Mouse (Mus musculus) layer of hippocampus, postnatal 25 days (tissue): ENCODE results near the gene Ctu1. TPM values are rescaled to one million over a fixed set of nuclear protein-coding genes. Genes with fewer than 3 reads are reported as not detected.
"Not testable (repeated sequence)": the region's sequence is repeated elsewhere in the genome, so short reads cannot be mapped to it uniquely, and the experiment has no call there.

Experiments
- DNase-seq, 2 experiments: peaks; one replicate each; pipeline ENCODE4 v3.0.0; 2022; ENCODE audit warnings: mixed read lengths in 2 of 2, low spot score in 1 of 2; ENCODE audit errors: extremely low spot score in 1 of 2
- total RNA-seq, 2 experiments: library from RNA; stranded (reverse); gene quantifications; 2 replicates each; pipeline ENCODE4 v1.2.3; 2021

Gene Ctu1
- total RNA-seq, 2 experiments from 2014 or later, result 8.8 to 11.6 TPM

DNA sequence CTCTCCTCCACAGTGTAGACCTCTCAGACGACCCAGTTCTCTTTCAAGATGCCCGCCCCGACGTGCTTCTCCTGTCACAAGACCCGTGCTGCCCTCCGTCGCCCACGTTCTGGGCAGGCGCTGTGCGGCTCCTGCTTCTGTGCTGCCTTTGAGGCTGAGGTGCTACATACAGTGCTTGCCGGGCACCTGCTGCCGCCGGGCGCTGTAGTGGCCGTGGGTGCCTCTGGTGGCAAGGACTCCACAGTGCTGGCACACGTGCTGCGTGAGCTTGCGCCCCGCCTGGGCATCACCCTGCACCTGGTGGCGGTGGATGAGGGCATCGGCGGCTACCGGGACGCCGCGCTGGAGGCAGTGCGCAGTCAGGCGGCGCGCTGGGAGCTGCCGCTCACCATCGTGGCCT, 3.3 kb downstream of the Ctu1 start:
- no peak for DNase-seq

GRCm38 (mm10) chr7:43678517-43678916, 6.7 kb downstream of the Ctu1 start:
- peak in 1 of 2 experiments; percentile 60 for DNase-seq

DNA sequence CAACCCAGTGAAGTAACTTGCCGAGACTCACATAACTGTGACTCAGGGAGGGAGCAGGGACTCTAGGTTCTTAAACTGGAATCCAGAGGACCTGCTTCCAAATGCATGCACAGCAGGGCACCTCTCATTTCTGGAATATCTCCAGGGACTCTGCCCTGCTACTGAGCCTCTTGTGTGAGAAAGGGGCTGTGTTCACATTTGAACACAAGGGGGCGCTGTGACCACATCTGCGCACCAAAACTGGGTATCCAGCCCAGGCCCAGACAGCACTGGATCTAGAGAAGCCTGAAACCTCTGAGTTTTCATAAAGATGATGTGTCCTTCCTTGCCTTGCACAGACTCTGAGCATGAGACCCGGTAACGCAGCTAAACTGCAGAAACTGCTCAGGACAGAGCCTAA, 9.1 kb downstream of the Ctu1 start:
- DNase-seq, result peak; percentile 52 to 76

DNA sequence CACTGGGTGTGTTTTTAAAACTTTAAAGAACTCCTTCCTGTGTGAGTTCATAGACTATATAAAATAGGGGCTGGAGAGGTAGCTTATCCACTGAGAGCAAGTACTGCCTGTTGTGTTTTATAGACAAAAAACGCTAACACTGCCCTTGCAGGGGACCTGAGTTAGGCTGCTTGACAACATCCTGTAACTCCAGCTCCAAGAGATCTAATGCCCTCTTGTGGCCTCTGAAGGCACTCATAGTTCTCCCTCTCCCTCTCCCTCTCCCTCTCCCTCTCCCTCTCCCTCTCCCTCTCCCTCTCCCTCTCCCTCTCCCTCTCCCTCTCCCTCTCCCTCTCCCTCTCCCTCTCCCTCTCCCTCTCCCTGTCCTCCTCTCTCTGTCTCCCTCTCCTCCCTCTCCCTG, 10.7 kb downstream of the Ctu1 start:
- not testable (repeated sequence) for DNase-seq

DNA sequence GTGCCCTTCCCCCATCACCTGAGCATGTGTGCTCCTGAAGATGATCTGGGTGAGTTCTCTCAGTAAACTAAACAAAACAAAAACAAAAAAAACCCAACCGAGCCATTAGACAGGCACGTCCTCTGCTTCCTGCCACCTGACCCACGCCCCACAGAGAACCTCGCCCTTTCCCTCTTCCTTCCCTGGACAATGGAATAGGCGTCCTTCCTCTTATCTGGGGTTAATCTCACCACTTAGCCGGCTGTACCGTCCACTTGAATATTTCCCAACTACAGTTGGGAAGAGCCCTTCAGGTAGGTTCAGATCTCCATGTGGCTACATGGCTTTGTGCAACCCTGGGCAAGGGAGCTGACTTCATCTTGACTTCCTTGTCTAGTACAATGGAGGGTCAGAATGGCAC, 13.3 kb downstream of the Ctu1 start:
- DNase-seq, result no peak

- DNase-seq, result no peak
These were observed 18.3 kb downstream of the Ctu1 start, which contains the start of gene Klk14 for GRCm38 (mm10) chr7:43690118-43690517. Gene Klk14 (plus strand): TSS chr7:43690418.

DNA sequence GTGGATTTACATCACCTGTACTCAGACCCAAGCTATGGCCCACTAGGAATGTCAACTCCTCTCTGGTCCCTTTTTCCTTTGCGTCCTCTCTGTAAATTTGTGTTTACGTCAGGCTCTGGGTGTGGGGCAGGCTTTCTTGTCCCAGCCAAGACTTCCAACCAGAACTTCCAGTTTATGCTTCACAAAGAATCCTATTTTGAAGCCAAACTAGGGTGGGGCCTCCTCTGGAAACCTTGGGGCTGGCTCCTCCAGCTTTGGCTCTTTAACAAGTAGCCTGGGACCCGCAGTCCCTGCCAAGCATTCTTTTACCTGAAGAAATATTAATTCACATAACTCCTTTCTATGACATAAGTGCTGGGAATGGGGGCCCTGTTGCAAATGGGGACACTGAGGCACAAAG, 38.2 kb downstream of the Ctu1 start:
- DNase-seq, result no peak

DNA sequence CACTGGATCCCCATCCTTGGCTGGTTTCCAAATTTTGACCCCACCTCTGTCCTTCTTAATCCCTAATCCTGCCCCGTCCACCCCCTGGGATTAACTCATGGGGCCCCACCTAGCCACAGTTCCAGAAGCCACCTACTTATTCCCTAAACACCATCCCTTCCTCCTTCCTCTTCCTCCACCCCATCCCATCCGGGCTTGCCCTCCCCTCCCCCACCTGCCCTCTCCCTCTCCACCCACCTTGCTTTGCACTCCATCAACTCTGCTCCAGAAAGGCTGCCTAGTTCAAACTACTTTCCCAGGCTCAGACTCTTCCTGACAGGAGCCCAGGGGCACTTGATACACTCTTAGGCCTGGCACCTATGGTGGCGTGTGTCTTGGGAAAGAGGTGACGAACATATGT, 40.5 kb downstream of the Ctu1 start, which contains the start of gene Klk13:
Klk13 (plus strand) TSS at position 301 of the 400 bp plus-strand sequence.
- no peak for DNase-seq

DNA sequence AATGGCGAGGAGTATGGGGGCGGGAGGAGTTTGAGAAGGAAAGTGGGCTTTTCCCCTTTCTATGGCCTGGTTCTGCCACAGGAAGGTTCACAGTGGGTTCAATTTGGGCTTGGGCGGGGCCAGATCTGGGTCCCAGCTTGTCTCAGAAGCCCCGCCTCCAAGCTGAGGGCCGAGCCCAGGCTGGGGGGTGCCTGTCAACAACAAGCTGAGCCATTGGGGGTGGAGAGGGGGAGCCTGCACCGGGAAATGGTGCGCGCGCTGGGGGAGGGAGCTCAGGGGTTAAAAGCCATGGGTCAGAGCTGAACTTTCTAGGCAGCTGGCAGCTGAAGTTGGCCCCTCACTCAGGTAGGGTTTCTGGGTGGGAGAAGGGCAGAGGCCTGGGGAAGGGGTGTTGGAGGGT, 41.1 kb downstream of the Ctu1 start:
- no peak for DNase-seq

- no peak for DNase-seq
These were observed 42.0 kb downstream of the Ctu1 start for GRCm38 (mm10) chr7:43713741-43714351.

Other genes with a start within 250 kb of the Ctu1 start
- not detected for gene Lim2, start 244.3 kb upstream of the Ctu1 start, total RNA-seq
- gene Nkg7, start 234.9 kb upstream of the Ctu1 start, total RNA-seq, result not detected
- not detected for gene Cldnd2, start 231.2 kb upstream of the Ctu1 start, total RNA-seq
- gene Etfb, start 227.9 kb upstream of the Ctu1 start, total RNA-seq, result 10 to 100 TPM; 58.8 to 77.2 TPM
- gene Gm45233, start 227.9 kb upstream of the Ctu1 start, total RNA-seq, result 1 to 10 TPM in 1 of 2 experiments, not detected in 1; 1.6 TPM
- gene Vsig10l, start 208.9 kb upstream of the Ctu1 start, total RNA-seq, result 1 to 10 TPM; 1.8 to 1.9 TPM
- 10 to 100 TPM; 24.0 to 29.3 TPM for gene Iglon5, start 181.9 kb upstream of the Ctu1 start, total RNA-seq
- not detected for gene 4931406B18Rik, start 166.1 kb upstream of the Ctu1 start, total RNA-seq
- gene Cd33, start 127.6 kb upstream of the Ctu1 start, total RNA-seq, result 1 to 10 TPM; 3.2 to 5.7 TPM
- 1 to 10 TPM; 5.2 to 6.1 TPM for gene Zfp658, start 109.8 kb upstream of the Ctu1 start, total RNA-seq
- 10 to 100 TPM; 21.6 to 25.3 TPM for gene Zfp719, start 92.4 kb upstream of the Ctu1 start, total RNA-seq
- gene Zfp819, start 64.8 kb upstream of the Ctu1 start, total RNA-seq, result under 1 TPM in 1 of 2 experiments, not detected in 1; 0.20 TPM
- under 1 TPM in 1 of 2 experiments, not detected in 1; 0.12 TPM for gene Ceacam18, start 37.3 kb upstream of the Ctu1 start, total RNA-seq
- under 1 TPM; 0.45 to 0.98 TPM for gene Siglece, start 11.9 kb upstream of the Ctu1 start, total RNA-seq
- gene Klk14, start 18.4 kb downstream of the Ctu1 start, total RNA-seq, result not detected
- not detected for gene Klk13, start 40.6 kb downstream of the Ctu1 start, total RNA-seq
- not detected for gene Klk12, start 96.9 kb downstream of the Ctu1 start, total RNA-seq
- not detected for gene Klk11, start 102.6 kb downstream of the Ctu1 start, total RNA-seq
- gene Klk10, start 109.0 kb downstream of the Ctu1 start, total RNA-seq, result 1 to 10 TPM in 1 of 2 experiments, under 1 TPM in 1; 0.39 to 1.4 TPM
- gene Klk9, start 119.9 kb downstream of the Ctu1 start, total RNA-seq, result under 1 TPM in 1 of 2 experiments, not detected in 1; 0.23 TPM
- 10 to 100 TPM; 25.8 to 26.0 TPM for gene Klk8, start 125.6 kb downstream of the Ctu1 start, total RNA-seq
- gene Klk7, start 139.3 kb downstream of the Ctu1 start, total RNA-seq, result under 1 TPM; 0.26 to 0.54 TPM
- gene Klk6, start 152.5 kb downstream of the Ctu1 start, total RNA-seq, result not detected
- not detected for gene Klk5, start 170.0 kb downstream of the Ctu1 start, total RNA-seq
- gene Klk4, start 209.1 kb downstream of the Ctu1 start, total RNA-seq, result not detected